Mouse (Mus musculus): ENCODE data around the gene Otogl.

Otogl gene

DNA sequence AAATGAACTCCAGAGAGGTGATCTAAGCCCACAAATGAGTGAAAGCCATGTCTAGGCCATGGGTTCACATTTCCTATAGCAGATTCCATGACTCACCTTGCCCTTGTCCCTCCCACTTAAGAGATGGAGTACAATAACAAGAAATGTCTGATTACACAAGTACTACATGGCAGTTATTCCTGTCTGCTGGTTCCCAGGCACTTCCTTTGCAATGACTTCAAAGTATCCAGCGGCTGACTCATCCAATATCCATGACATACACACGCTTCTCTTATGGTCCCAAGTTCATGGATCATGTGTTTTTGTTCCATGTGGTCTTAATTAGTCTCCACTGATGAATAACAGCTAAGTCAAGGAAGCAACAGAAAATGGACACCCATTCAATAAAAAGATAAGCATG, 1.1 kb upstream of the Otogl start:
- DNase-seq (ENCODE audit: extremely low read depth, insufficient read length, low spot score): no peak

DNA sequence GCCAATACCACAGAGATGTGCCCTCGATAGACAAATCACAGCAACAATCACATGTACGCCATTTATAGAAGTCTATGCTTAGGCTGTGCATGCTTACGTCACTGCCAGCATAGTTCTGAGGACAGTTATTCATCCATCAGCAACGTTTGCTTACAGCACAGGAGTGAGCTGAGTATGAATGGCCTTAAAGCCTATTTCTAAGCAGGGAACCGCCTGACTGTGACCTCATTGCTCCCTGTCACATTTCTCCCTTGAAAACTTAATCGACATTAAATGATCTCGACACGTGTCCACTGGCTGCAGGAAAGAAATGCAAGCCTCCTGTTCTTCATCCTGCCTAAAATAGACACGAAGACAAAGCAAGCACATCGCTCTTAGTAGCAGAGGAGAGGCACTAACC, 5.5 kb downstream of the Otogl start:
- DNase-seq (ENCODE audit: extremely low read depth, insufficient read length, low spot score): no peak

GRCm38 (mm10) chr10:107905274-107906034, 6.5 kb downstream of the Otogl start:
- peak; percentile 68 for DNase-seq (ENCODE audit: extremely low read depth, insufficient read length, low spot score)

GRCm38 (mm10) chr10:107901958-107902357, 10.0 kb downstream of the Otogl start:
- DNase-seq (ENCODE audit: extremely low read depth, insufficient read length, low spot score): no peak

- no peak for DNase-seq (ENCODE audit: extremely low read depth, insufficient read length, low spot score)
Measured at GRCm38 (mm10) chr10:107901204-107901879, 10.6 kb downstream of the Otogl start.

GRCm38 (mm10) chr10:107899946-107900345, 12.0 kb downstream of the Otogl start:
- peak; percentile 76 for DNase-seq (ENCODE audit: extremely low read depth, insufficient read length, low spot score)

DNA sequence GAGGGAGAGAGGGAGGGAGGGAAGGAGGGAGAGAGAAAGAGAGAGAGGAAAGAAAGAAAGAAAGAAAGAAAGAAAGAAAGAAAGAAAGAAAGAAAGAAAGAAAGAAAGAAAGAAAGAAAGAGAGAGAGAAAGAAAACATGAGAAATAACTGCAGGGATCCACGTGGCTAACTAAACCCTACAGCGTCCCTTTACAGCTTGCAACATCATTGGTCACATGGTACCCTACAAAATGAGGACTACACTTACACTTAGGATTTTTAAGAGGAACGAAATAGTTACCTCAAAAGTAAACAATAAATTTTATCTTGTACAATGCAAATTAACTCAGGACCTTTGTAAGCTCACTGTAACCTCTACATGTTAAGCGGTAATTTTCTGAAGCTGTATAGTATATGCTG, 15.8 kb downstream of the Otogl start:
- no peak for DNase-seq (ENCODE audit: extremely low read depth, insufficient read length, low spot score)

DNA sequence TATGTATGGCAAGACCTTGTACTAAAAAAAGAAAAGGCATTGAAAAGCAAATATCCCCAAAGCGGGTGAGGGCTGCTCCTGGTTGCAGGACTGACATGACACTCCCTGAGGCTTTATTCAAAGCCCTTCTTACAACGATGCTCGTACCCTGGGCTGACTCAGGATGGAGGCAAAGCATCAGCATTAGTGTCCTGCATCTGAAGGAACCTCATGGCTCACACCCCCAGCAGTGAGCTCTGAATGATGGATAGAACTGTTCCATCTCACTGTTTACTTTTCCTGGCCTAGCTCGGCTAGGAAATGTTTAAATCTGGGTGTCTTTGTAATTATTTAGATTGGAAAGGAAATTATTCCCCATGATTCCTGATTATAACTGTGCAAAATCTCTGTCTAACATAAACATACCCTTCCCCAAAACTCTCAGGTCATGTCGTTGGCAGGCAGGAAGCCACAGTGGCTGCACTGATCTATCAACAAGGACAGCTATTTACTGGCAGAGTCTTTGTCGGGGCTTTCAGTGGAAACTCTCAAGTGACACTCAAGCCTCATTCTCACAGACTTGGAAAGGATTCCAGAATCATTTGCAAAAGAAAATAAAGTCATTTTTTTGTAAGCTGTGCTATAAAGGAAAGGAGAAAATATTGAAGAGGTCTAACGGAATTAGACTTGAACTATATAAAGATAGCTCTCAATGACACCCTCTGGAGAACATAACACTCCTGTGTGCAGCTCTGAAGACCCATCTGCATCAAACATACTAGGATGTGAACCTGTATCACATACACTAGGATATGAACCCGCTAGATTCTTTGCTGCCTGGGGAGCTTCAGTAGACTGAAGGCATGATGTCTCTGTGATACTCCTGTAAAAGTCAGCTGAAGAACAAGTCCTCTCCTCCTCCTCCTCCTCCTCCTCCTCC, 17.0 kb downstream of the Otogl start:
- DNase-seq (ENCODE audit: extremely low read depth, insufficient read length, low spot score): no peak

DNA sequence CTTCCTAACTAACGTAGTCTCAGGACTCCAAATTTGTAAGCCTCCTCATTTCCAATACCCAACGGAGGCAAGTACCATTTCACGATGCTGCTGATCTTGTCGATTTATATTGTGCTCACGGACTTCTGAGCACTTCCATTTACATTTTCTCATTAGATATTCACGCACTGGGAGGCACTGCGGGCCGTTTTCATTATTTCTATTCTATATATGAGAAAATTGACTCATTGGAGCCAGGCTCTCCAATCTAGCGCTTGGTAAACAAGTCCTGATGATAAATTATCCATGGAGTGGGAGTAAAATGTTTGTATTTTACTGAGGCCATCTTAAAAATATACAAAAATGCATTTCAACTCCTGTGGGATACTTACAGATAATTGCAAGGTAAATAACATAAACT, 21.5 kb downstream of the Otogl start:
- DNase-seq (ENCODE audit: extremely low read depth, insufficient read length, low spot score): no peak

- DNase-seq (ENCODE audit: extremely low read depth, insufficient read length, low spot score): no peak
Measured at GRCm38 (mm10) chr10:107872542-107872941, 39.4 kb downstream of the Otogl start.

DNA sequence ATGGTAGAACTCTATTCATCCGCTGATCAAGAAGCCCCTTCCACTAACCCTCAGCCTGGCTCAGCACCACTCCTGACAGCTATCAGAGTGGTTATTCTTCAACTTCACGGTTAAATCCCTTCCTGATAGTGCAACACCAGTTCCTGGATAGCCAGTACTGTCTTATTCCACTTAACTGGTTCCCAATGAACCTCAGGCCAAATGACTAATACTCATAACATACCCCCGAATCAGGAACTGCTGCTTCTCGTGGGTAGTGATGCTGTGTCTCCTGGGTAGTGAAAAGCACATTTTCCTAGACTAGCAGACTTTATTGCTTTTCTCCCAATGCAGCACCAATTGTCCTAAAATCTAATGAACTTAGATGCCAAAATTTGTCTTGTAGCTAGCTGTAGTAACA, 39.8 kb downstream of the Otogl start:
- no peak for DNase-seq (ENCODE audit: extremely low read depth, insufficient read length, low spot score)

DNA sequence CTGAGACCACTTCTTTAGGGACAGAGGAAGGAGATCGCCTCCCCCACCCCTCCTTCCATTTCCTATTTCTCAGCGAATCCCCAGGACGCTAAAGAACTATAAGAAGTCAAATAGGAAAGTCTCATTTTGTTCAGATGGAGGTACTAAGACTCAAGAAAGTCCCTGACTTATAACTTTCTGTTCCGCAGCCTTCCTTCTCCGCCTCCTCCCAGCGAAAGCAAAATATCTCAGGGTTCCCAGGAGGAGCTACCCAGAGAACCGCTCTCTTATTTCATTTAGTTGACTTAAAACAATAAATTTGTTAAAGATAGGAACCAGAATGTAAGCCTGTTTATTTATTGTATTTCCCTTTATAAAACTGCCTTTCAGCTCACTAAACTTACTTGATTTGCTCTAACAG, 41.4 kb downstream of the Otogl start:
- no peak for DNase-seq (ENCODE audit: extremely low read depth, insufficient read length, low spot score)

DNA sequence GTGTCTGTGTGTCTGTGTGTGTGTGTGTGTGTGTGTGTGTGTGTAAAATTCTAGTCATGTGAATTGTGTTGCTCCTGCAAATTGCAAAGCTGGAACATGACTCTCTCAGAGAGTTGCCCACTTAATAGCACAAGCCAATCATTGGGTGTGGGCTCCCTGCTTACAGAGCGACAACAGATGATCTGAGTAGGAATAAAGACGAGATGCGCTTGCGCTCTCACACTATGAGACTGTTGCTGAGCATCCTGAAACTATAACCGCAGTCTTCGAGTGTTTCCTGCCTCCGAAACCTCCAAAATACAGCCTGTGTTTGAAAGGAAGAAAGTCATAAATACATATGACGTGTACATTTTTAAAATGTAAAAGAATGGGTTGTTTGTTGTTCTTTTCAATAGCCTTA, 43.0 kb downstream of the Otogl start:
- DNase-seq (ENCODE audit: extremely low read depth, insufficient read length, low spot score): no peak

GRCm38 (mm10) chr10:107867414-107867813, 44.5 kb downstream of the Otogl start:
- DNase-seq (ENCODE audit: extremely low read depth, insufficient read length, low spot score): no peak

GRCm38 (mm10) chr10:107860235-107860917, 51.6 kb downstream of the Otogl start:
- DNase-seq (ENCODE audit: extremely low read depth, insufficient read length, low spot score): no peak

DNA sequence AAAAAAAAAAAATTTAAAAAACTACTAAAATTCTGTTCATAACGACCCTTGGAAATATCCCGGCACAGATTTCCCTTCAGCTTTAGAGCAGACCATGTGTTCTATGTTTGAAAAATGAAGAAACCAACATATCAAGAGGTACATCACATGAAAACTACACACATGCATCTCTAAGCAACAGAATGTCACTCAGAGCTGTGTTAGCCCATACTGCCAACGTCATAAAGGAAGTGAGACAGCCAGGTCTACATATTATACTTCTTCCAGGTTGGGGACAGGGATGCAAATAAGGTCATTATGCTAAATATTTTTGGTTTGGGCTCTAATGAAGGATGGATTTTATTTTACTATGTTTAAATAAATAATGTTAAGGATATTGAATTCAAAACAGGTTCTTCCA, 52.7 kb downstream of the Otogl start:
- no peak for DNase-seq (ENCODE audit: extremely low read depth, insufficient read length, low spot score)

GRCm38 (mm10) chr10:107858684-107859083, 53.2 kb downstream of the Otogl start:
- peak; percentile 15 for DNase-seq (ENCODE audit: extremely low read depth, insufficient read length, low spot score)

- DNase-seq (ENCODE audit: extremely low read depth, insufficient read length, low spot score): no peak
Measured at GRCm38 (mm10) chr10:107844906-107845305, 67.0 kb downstream of the Otogl start.

GRCm38 (mm10) chr10:107834452-107835239, 77.3 kb downstream of the Otogl start:
- DNase-seq (ENCODE audit: extremely low read depth, insufficient read length, low spot score): no peak

DNA sequence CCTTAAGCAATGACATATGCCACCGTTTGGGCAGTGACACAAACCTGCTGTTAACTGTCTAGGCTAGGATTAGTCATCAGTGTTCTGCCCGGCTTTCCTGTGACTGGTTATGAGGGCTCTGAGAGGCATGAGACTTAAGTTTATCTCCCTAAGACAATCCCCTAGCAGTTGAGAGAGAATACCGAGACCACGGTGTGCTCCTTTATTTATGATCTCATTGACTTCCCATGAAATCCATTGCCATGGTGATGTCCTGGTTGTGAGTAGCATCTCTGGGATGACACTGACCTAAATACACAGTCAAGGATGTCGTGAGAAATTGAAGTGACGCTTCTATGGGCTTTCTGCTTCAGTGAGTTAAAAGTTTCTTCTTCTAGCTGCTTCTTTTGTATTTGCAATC, 82.8 kb downstream of the Otogl start:
- DNase-seq (ENCODE audit: extremely low read depth, insufficient read length, low spot score): no peak

Measured in 3134 (cell line).